Mouse (Mus musculus): ENCODE data around the gene Sclt1. TPM values are rescaled to one million over a fixed set of nuclear protein-coding genes. Genes with fewer than 3 reads are reported as not detected.

Sclt1 gene
- total and polyA plus RNA-seq, 3 experiments, result 3.0 to 7.1 (median 5.2) TPM

GRCm38 (mm10) chr3:41613706-41614105 lies 128.6 kb downstream of the Sclt1 start:
- H3K79me2 ChIP-seq (replicated peaks; ENCODE audit: control insufficient read depth, insufficient read depth, low read length), result no peaks in the 10 kb centered on the region
- intact Hi-C loops (cut with DNase I), result no loop called here
- TF ChIP-seq EP300 (IDR thresholded peaks at IDR 0.05; ENCODE audit: insufficient read depth, low read depth, low read length) (no peak), CTCF (IDR thresholded peaks at IDR 0.05) (no peak), POLR2A (IDR thresholded peaks at IDR 0.05; ENCODE audit: insufficient read depth, low read depth, low read length) (no peak)
- H3K27me3 ChIP-seq (ENCODE audit: control insufficient read depth, insufficient read depth, low read length), result no peaks in the 10 kb centered on the region
- no peak overlapping the region for H3K27ac ChIP-seq
- no peak overlapping the region for H3K9ac ChIP-seq (ENCODE audit: low read depth, low read length)
- H3K4me3 ChIP-seq, result no peak overlapping the region
- peaks cover 1% of the 10 kb centered on the region; the same call in 1 of the 2 replicates for H3K4me1 ChIP-seq (ENCODE audit: control insufficient read depth, insufficient read depth, low read length)
- peaks cover 19% of the 10 kb centered on the region for H3K36me3 ChIP-seq (ENCODE audit: control insufficient read depth, insufficient read depth, low read length)
- WGBS, result 83% methylated on average over 9 of the region's 9 CpGs
- DNase-seq, result no peak

GRCm38 (mm10) chr3:41612211-41612610 lies 130.1 kb downstream of the Sclt1 start:
- H3K9ac ChIP-seq (ENCODE audit: low read depth, low read length), result no peak overlapping the region
- H3K27ac ChIP-seq, result no peak overlapping the region
- H3K79me2 ChIP-seq (replicated peaks; ENCODE audit: control insufficient read depth, insufficient read depth, low read length), result no peaks in the 10 kb centered on the region
- intact Hi-C loops (cut with DNase I), result no loop called here
- no peak for TF ChIP-seq POLR2A (IDR thresholded peaks at IDR 0.05; ENCODE audit: insufficient read depth, low read depth, low read length)
- TF ChIP-seq EP300 (IDR thresholded peaks at IDR 0.05; ENCODE audit: insufficient read depth, low read depth, low read length), result no peak
- peak; percentile 63 for TF ChIP-seq CTCF (IDR thresholded peaks at IDR 0.05)
- H3K36me3 ChIP-seq (ENCODE audit: control insufficient read depth, insufficient read depth, low read length), result peaks cover 13% of the 10 kb centered on the region
- DNase-seq, result no peak
- WGBS, result 95% methylated on average over 3 of the region's 3 CpGs
- no peak overlapping the region for H3K4me3 ChIP-seq
- no peaks in the 10 kb centered on the region for H3K27me3 ChIP-seq (ENCODE audit: control insufficient read depth, insufficient read depth, low read length)
- H3K4me1 ChIP-seq (ENCODE audit: control insufficient read depth, insufficient read depth, low read length), result peaks cover 1% of the 10 kb centered on the region; the same call in 1 of the 2 replicates

- Histone ChIP-seq H3K4me1 (ENCODE audit: control insufficient read depth, insufficient read depth, low read length) (peaks cover 4% of the 10 kb centered on the region; the same call in 1 of the 2 replicates), H3K27ac (no peak overlapping the region), H3K27me3 (ENCODE audit: control insufficient read depth, insufficient read depth, low read length) (no peaks in the 10 kb centered on the region), H3K4me3 (no peak overlapping the region), H3K79me2 (replicated peaks; ENCODE audit: control insufficient read depth, insufficient read depth, low read length) (no peaks in the 10 kb centered on the region), H3K36me3 (ENCODE audit: control insufficient read depth, insufficient read depth, low read length) (peaks cover 21% of the 10 kb centered on the region), H3K9ac (ENCODE audit: low read depth, low read length) (no peak overlapping the region)
- 94% methylated on average over 5 of the region's 5 CpGs for WGBS
- no peak for TF ChIP-seq CTCF (IDR thresholded peaks at IDR 0.05)
- no peak for TF ChIP-seq EP300 (IDR thresholded peaks at IDR 0.05; ENCODE audit: insufficient read depth, low read depth, low read length)
- no peak for TF ChIP-seq POLR2A (IDR thresholded peaks at IDR 0.05; ENCODE audit: insufficient read depth, low read depth, low read length)
- intact Hi-C loops (cut with DNase I), result loop anchor here (10.0 kb wide), 1 partner anchor 136 kb away; the partner anchor contains the start of genes D3Ertd751e and Sclt1
- no peak for DNase-seq
These were observed 133.2 kb downstream of the Sclt1 start for GRCm38 (mm10) chr3:41609071-41609470.

GRCm38 (mm10) chr3:41607467-41607866 lies 134.8 kb downstream of the Sclt1 start:
- Histone ChIP-seq H3K9ac (ENCODE audit: low read depth, low read length) (no peak overlapping the region), H3K4me3 (no peak overlapping the region), H3K27me3 (ENCODE audit: control insufficient read depth, insufficient read depth, low read length) (no peaks in the 10 kb centered on the region), H3K27ac (no peak overlapping the region), H3K79me2 (replicated peaks; ENCODE audit: control insufficient read depth, insufficient read depth, low read length) (no peaks in the 10 kb centered on the region), H3K4me1 (ENCODE audit: control insufficient read depth, insufficient read depth, low read length) (peaks cover 11% of the 10 kb centered on the region), H3K36me3 (ENCODE audit: control insufficient read depth, insufficient read depth, low read length) (peaks cover 25% of the 10 kb centered on the region)
- intact Hi-C loops (cut with DNase I), result loop anchor here (10.0 kb wide), 1 partner anchor 137 kb away; the partner anchor contains the start of genes D3Ertd751e and Sclt1
- TF ChIP-seq EP300 (IDR thresholded peaks at IDR 0.05; ENCODE audit: insufficient read depth, low read depth, low read length) (no peak), CTCF (IDR thresholded peaks at IDR 0.05) (no peak), POLR2A (IDR thresholded peaks at IDR 0.05; ENCODE audit: insufficient read depth, low read depth, low read length) (no peak)
- 89% methylated on average over 8 of the region's 8 CpGs for WGBS
- no peak for DNase-seq

- 71% methylated on average over 9 of the region's 9 CpGs for WGBS
- Histone ChIP-seq H3K27ac (no peak overlapping the region), H3K27me3 (ENCODE audit: control insufficient read depth, insufficient read depth, low read length) (no peaks in the 10 kb centered on the region), H3K79me2 (replicated peaks; ENCODE audit: control insufficient read depth, insufficient read depth, low read length) (no peaks in the 10 kb centered on the region), H3K4me1 (ENCODE audit: control insufficient read depth, insufficient read depth, low read length) (peaks cover 11% of the 10 kb centered on the region), H3K9ac (ENCODE audit: low read depth, low read length) (no peak overlapping the region), H3K36me3 (ENCODE audit: control insufficient read depth, insufficient read depth, low read length) (peaks cover 26% of the 10 kb centered on the region), H3K4me3 (no peak overlapping the region)
- intact Hi-C loops (cut with DNase I), result loop anchor here (10.0 kb wide), 1 partner anchor 138 kb away; the partner anchor contains the start of genes D3Ertd751e and Sclt1
- TF ChIP-seq CTCF (IDR thresholded peaks at IDR 0.05) (no peak), EP300 (IDR thresholded peaks at IDR 0.05; ENCODE audit: insufficient read depth, low read depth, low read length) (peak; percentile 50; the same call in 1 of the 2 replicates)
- peak in 1 of 2 experiments; percentile 14 for DNase-seq
These were observed 135.3 kb downstream of the Sclt1 start for GRCm38 (mm10) chr3:41607050-41607449.

GRCm38 (mm10) chr3:41606330-41606664 lies 136.0 kb downstream of the Sclt1 start:
- Histone ChIP-seq H3K27me3 (ENCODE audit: control insufficient read depth, insufficient read depth, low read length) (no peaks in the 10 kb centered on the region), H3K4me3 (no peak overlapping the region), H3K79me2 (replicated peaks; ENCODE audit: control insufficient read depth, insufficient read depth, low read length) (no peaks in the 10 kb centered on the region), H3K9ac (ENCODE audit: low read depth, low read length) (no peak overlapping the region), H3K27ac (no peak overlapping the region), H3K36me3 (ENCODE audit: control insufficient read depth, insufficient read depth, low read length) (peaks cover 26% of the 10 kb centered on the region), H3K4me1 (ENCODE audit: control insufficient read depth, insufficient read depth, low read length) (peaks cover 11% of the 10 kb centered on the region)
- TF ChIP-seq POLR2A (IDR thresholded peaks at IDR 0.05; ENCODE audit: insufficient read depth, low read depth, low read length) (no peak), EP300 (IDR thresholded peaks at IDR 0.05; ENCODE audit: insufficient read depth, low read depth, low read length) (no peak), CTCF (IDR thresholded peaks at IDR 0.05) (peak; percentile 67)
- DNase-seq, result no peak
- intact Hi-C loops (cut with DNase I), result loop anchor here (10.0 kb wide), 1 partner anchor 139 kb away; the partner anchor contains the start of genes D3Ertd751e and Sclt1
- 90% methylated on average over 4 of the region's 4 CpGs for WGBS

Data from heart, adult 2 months (tissue).